Mouse (Mus musculus) forebrain, embryonic 14.5 days (tissue): ENCODE measurements around the gene Gm20518. TPM values are rescaled to one million over a fixed set of nuclear protein-coding genes. Genes with fewer than 3 reads are reported as not detected.

Experiments
- ATAC-seq: fragments of 200-750 bp; cut with Nextera tagmentation; 2 replicates; pipeline ENCODE4 v1.8.0; 2017; ENCODE audit warnings: mild to moderate bottlenecking, moderate library complexity
- DNase-seq: peaks from one replicate; pipeline ENCODE4 v3.0.0-alpha.2; 2015; ENCODE audit warnings: low spot score
- H3K27ac ChIP-seq: fragments of 300-500 bp; sonication (generic); 2 replicates; pipeline ENCODE4 v1.5.1; 2014; ENCODE audit warnings: low read depth, mild to moderate bottlenecking, control low read depth, low read length, moderate library complexity
- H3K27me3 ChIP-seq: fragments of 300-500 bp; sonication (generic); replicated peaks from 2 replicates; pipeline ENCODE4 v1.6.1; 2014; ENCODE audit warnings: low read length, control low read depth, mixed read lengths; ENCODE audit not compliant: control insufficient read depth, insufficient read depth
- H3K36me3 ChIP-seq: fragments of 300-500 bp; sonication (generic); 2 replicates; pipeline ENCODE4 v1.6.1; 2014; ENCODE audit warnings: low read length, control low read depth; ENCODE audit not compliant: control insufficient read depth, insufficient read depth
- H3K4me1 ChIP-seq: fragments of 300-500 bp; sonication (generic); 2 replicates; pipeline ENCODE4 v1.6.1; 2014; ENCODE audit warnings: antibody characterized with exemption, low read length, control low read depth; ENCODE audit not compliant: control insufficient read depth, insufficient read depth
- H3K4me2 ChIP-seq: fragments of 300-500 bp; sonication (generic); 2 replicates; pipeline ENCODE4 v1.6.1; 2014; ENCODE audit warnings: mild to moderate bottlenecking, control low read depth, low read length
- H3K4me3 ChIP-seq: fragments of 300-500 bp; sonication (generic); 2 replicates; pipeline ENCODE4 v1.5.1; 2014; ENCODE audit warnings: low read depth, low read length, control low read depth
- H3K9ac ChIP-seq: fragments of 300-500 bp; sonication (generic); 2 replicates; pipeline ENCODE4 v1.6.1; 2014; ENCODE audit warnings: mild to moderate bottlenecking, low read length, control low read depth, moderate library complexity
- H3K9me3 ChIP-seq: fragments of 300-500 bp; sonication (generic); replicated peaks from 2 replicates; pipeline ENCODE4 v1.6.1; 2016; ENCODE audit warnings: low read length, control low read depth, mixed read lengths; ENCODE audit not compliant: control insufficient read depth
- WGBS: fragments of 180-500 bp; shearing (Covaris S2); extraction: QIAGEN DNeasy Blood & Tissue Kit; methylation state at CpG from one replicate; pipeline ENCODE4 v1.1.7; 2014; 5-methylcytosine and 5-hydroxymethylcytosine counted together
- polyA plus RNA-seq: library from polyadenylated mRNA; unstranded; fragments of >200 nt; fragmentation: Nextera tagmentation; extraction: Ambion mirVana; gene quantifications from 2 replicates; pipeline ENCODE4 v1.2.1, GENCODE M21; 2014

Gm20518 gene
- polyA plus RNA-seq, 1 experiment from 2014 or later: 0.38 TPM

- no peaks in the 10 kb centered on the region for H3K36me3 ChIP-seq
- no peak for ATAC-seq
- peaks cover 8% of the 10 kb centered on the region; the same call in 1 of the 2 replicates for H3K27me3 ChIP-seq
- peaks cover 7% of the 10 kb centered on the region; the same call in 1 of the 2 replicates for H3K4me1 ChIP-seq
- H3K4me3 ChIP-seq: no peak overlapping the region
- H3K9ac ChIP-seq: no peak overlapping the region
- no peak for DNase-seq
- H3K4me2 ChIP-seq: no peak overlapping the region
- H3K9me3 ChIP-seq: no peaks in the 10 kb centered on the region
- H3K27ac ChIP-seq: no peak overlapping the region
- WGBS: 62% methylated on average over 4 of the region's 4 CpGs
Measured at GRCm38 (mm10) chr16:17813173-17813572, 78.3 kb downstream of the Gm20518 start.

DNA sequence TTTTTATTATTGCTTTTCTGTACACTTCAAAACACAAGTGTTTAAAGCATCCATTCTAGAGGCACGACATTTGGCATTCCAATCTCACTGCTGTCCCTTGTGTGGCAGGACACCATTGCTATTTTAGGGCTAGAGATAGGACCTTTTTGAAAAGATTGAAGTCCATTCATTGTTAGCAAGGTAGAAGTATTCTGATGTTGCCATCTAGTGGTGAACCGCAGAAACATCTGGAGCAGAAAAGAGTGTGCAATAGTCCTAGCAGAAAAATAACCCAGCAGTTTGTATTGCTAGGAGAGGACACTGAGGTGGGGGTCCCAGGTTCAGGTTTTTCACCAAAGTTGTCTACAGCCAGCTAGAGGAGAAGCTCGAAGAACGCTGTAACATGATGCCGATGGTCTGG is 79.4 kb downstream of the Gm20518 start:
- Histone ChIP-seq H3K27ac (no peak overlapping the region), H3K4me1 (peaks cover 12% of the 10 kb centered on the region; the same call in 1 of the 2 replicates), H3K36me3 (no peaks in the 10 kb centered on the region), H3K4me3 (no peak overlapping the region), H3K9ac (no peak overlapping the region), H3K27me3 (peaks cover 8% of the 10 kb centered on the region; the same call in 1 of the 2 replicates), H3K4me2 (no peak overlapping the region), H3K9me3 (no peaks in the 10 kb centered on the region)
- DNase-seq (peak; percentile 80), ATAC-seq (no peak)
- 8% methylated on average over 5 of the region's 5 CpGs for WGBS

DNA sequence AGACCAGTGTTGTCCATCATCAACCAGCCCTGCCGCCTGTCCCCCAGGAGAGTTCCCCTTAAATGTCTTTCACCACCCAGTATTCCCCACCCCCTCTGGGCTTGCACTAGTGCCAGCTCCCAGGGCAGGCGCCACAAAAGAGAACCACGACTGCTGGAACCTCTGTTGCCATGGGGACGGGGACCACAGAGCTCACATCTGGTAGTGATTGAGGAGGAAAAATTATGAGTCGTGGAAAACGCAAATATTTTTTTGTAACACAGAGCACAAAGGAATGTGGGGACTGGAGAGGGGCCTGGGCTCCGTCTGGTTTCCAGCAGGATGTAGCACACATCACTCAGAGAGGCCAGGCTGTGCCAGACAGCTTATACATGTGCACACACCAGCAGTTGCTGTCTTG is 81.8 kb downstream of the Gm20518 start:
- WGBS: 23% methylated on average over 7 of the region's 7 CpGs
- Histone ChIP-seq H3K4me1 (peaks cover 14% of the 10 kb centered on the region; the same call in 1 of the 2 replicates), H3K4me2 (no peak overlapping the region), H3K36me3 (no peaks in the 10 kb centered on the region), H3K27me3 (peaks cover 27% of the 10 kb centered on the region), H3K4me3 (no peak overlapping the region), H3K27ac (peak overlapping the region; percentile 46; the same call in 1 of the 2 replicates), H3K9ac (0 out of 2 replicates have a peak overlapping the region, but pooled peaks have one; percentile 25), H3K9me3 (no peaks in the 10 kb centered on the region)
- peak; percentile 57 for DNase-seq
- no peak for ATAC-seq

- H3K9me3 ChIP-seq: no peaks in the 10 kb centered on the region
- DNase-seq: no peak
- H3K4me2 ChIP-seq: no peak overlapping the region
- H3K36me3 ChIP-seq: no peaks in the 10 kb centered on the region
- H3K27ac ChIP-seq: no peak overlapping the region
- 90% methylated on average over 4 of the region's 4 CpGs for WGBS
- ATAC-seq: no peak
- no peak overlapping the region for H3K4me3 ChIP-seq
- peaks cover 20% of the 10 kb centered on the region for H3K4me1 ChIP-seq
- peaks cover 33% of the 10 kb centered on the region for H3K27me3 ChIP-seq
- no peak overlapping the region for H3K9ac ChIP-seq
Measured at GRCm38 (mm10) chr16:17809125-17809524, 82.3 kb downstream of the Gm20518 start.

DNA sequence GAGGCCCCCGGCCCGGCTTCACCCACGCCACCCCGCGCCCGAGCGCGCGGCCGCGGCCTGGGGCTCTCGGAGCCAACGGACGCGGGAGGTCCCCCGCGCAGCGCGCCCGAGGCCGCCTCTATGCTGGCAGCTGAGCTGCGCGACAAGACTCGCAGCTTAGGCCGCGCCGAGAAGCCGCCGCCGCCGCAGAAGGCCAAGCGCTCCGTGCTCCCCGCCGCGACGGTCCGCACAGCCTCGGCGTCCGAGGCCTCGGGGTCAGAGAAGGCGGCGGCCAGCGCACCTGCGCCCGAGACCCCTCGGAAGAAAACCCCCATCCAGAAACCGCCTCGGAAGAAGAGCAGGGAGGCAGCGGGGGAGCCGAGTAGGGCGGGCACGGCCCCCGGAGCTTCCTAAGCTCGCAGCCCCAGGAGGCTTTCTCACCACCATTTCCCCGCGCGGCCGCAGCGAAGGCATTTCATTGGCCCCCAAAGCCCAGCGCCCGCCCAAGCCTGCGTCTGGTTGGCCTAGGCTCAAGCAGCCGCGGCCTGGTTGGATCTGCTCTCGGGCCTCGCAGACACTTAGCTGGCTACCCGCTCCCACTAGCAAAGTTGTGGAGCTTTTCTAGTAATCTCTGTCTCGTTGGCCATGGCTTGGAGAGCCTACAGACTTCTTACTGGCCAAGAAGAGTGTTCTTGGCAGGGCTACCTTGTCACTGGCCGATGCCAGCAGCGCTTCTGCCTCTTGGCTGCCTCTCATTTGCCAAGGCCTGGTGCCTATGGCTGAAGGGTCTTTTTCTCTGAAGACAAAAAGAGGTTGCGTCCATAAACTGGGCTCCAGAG is 84.1 kb downstream of the Gm20518 start:
- H3K4me3 ChIP-seq: peak overlapping the region; percentile 59
- H3K9me3 ChIP-seq: no peaks in the 10 kb centered on the region
- peak overlapping the region; percentile 98 for H3K4me2 ChIP-seq
- H3K9ac ChIP-seq: peak overlapping the region; percentile 82
- H3K36me3 ChIP-seq: no peaks in the 10 kb centered on the region
- peaks cover 32% of the 10 kb centered on the region for H3K4me1 ChIP-seq
- DNase-seq (peak; percentile 96), ATAC-seq (peak; percentile 94)
- peaks cover 42% of the 10 kb centered on the region for H3K27me3 ChIP-seq
- 2% methylated on average over 59 of the region's 73 CpGs for whole genome bisulfite sequencing
- peak overlapping the region; percentile 83 for H3K27ac ChIP-seq

DNA sequence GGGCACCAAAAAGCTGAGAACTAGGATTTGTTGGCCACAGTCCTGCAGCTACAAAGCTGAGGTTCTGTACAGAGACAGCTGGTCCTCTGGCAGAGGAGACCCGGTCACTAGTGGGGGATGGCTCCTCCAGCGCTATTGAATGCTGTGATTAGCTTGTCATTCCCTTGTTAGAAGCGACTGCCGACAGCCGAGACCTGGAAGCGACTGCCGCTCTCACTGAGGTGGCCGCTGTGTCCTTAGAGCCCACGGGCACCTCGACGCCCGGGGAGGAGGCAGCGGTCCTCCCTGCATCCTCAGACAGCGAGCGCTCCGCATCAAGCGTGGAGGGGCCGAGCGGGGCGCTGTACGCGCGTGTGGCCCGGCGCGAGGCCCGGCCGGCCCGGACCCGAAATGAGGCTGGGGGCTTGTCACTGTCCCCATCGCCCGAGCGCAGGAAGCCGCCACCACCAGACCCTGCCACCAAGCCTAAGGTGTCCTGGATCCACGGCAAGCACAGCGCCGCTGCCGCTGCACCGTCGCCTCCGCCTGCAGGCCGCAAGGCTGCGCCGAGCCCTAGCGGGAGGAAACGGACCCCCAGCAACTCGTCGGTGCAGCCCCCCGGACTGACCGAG is 84.8 kb downstream of the Gm20518 start:
- under 1% methylated on average over 39 of the region's 50 CpGs for WGBS
- DNase-seq (no peak), ATAC-seq (peak; percentile 52)
- no peaks in the 10 kb centered on the region for H3K36me3 ChIP-seq
- H3K4me3 ChIP-seq: peak overlapping the region; percentile 59
- H3K9me3 ChIP-seq: no peaks in the 10 kb centered on the region
- peaks cover 49% of the 10 kb centered on the region for H3K27me3 ChIP-seq
- H3K9ac ChIP-seq: peak overlapping the region; percentile 82
- peak overlapping the region; percentile 83 for H3K27ac ChIP-seq
- peaks cover 33% of the 10 kb centered on the region for H3K4me1 ChIP-seq
- H3K4me2 ChIP-seq: peak overlapping the region; percentile 98

DNA sequence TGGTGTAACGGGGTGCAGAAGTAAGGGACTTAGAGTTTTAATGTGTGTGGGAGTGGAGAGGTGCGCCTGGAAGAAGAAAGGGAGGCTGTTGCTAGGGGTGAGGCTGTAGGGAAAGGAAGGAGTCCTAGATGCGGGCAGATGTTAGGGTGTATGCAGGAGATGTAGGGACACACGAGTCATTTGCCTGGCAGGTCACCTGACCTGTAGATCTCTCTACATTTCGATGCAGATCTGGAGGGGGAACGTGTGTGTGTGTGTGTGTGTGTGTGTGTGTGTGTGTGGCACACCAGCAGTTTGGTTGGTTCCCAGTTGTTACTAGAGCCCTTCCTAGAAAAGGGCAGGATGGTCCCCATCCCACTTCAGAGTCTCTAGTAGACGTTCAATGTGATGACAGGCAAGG is 86.5 kb downstream of the Gm20518 start:
- DNase-seq: no peak
- 6% methylated on average over 7 of the region's 7 CpGs for WGBS
- H3K4me2 ChIP-seq: peak overlapping the region; percentile 57
- H3K27ac ChIP-seq: no peak overlapping the region
- peaks cover 65% of the 10 kb centered on the region for H3K27me3 ChIP-seq
- H3K4me3 ChIP-seq: peak overlapping the region; percentile 30
- H3K36me3 ChIP-seq: no peaks in the 10 kb centered on the region
- H3K9ac ChIP-seq: peak overlapping the region; percentile 37; the same call in 1 of the 2 replicates
- peaks cover 31% of the 10 kb centered on the region for H3K4me1 ChIP-seq
- ATAC-seq: no peak
- H3K9me3 ChIP-seq: no peaks in the 10 kb centered on the region

- H3K36me3 ChIP-seq: no peaks in the 10 kb centered on the region
- no peak overlapping the region for H3K27ac ChIP-seq
- peak overlapping the region; percentile 30 for H3K4me3 ChIP-seq
- no peak for DNase-seq
- no peak for ATAC-seq
- no peaks in the 10 kb centered on the region for H3K9me3 ChIP-seq
- peaks cover 28% of the 10 kb centered on the region for H3K4me1 ChIP-seq
- peak overlapping the region; percentile 37 for H3K9ac ChIP-seq
- peaks cover 70% of the 10 kb centered on the region for H3K27me3 ChIP-seq
- WGBS: under 1% methylated on average over 33 of the region's 33 CpGs
- peak overlapping the region; percentile 57 for H3K4me2 ChIP-seq
Measured at GRCm38 (mm10) chr16:17804449-17804912, 87.0 kb downstream of the Gm20518 start.
